Mouse (Mus musculus) kidney, embryonic 16.5 days (tissue): ENCODE data around the gene Acaa1b. TPM values are rescaled to one million over a fixed set of nuclear protein-coding genes. Genes with fewer than 3 reads are reported as not detected.

Experiments used
- ATAC-seq: fragments of 200-750 bp; cut with Nextera tagmentation; 2 replicates; pipeline ENCODE4 v1.8.0; 2017; ENCODE audit warnings: moderate TSS enrichment; ENCODE audit not compliant: low FRiP score, low TSS enrichment
- H3K27ac ChIP-seq: fragments of 300-500 bp; sonication (generic); 2 replicates; pipeline ENCODE4 v1.5.1; 2014; ENCODE audit warnings: low read length
- H3K27me3 ChIP-seq: fragments of 300-500 bp; sonication (generic); 2 replicates; pipeline ENCODE4 v1.6.1; 2014; ENCODE audit warnings: low read length, control low read depth, mixed read lengths; ENCODE audit not compliant: insufficient read depth
- H3K36me3 ChIP-seq: fragments of 300-500 bp; sonication (generic); 2 replicates; pipeline ENCODE4 v1.6.1; 2014; ENCODE audit warnings: low read length, control low read depth, mixed read lengths; ENCODE audit not compliant: insufficient read depth
- H3K4me1 ChIP-seq: fragments of 300-500 bp; sonication (generic); 2 replicates; pipeline ENCODE4 v1.6.1; 2014; ENCODE audit warnings: low read length, control low read depth, mixed read lengths; ENCODE audit not compliant: insufficient read depth
- H3K4me2 ChIP-seq: fragments of 300-500 bp; sonication (generic); replicated peaks from 2 replicates; pipeline ENCODE4 v1.6.1; 2014; ENCODE audit warnings: low read depth, low read length
- H3K4me3 ChIP-seq: fragments of 300-500 bp; sonication (generic); 2 replicates; pipeline ENCODE4 v1.5.1; 2014; ENCODE audit warnings: mild to moderate bottlenecking, low read length
- H3K9ac ChIP-seq: fragments of 300-500 bp; sonication (generic); replicated peaks from 2 replicates; pipeline ENCODE4 v1.6.1; 2014; ENCODE audit warnings: low read length
- H3K9me3 ChIP-seq: fragments of 300-500 bp; sonication (generic); 2 replicates; pipeline ENCODE4 v1.6.1; 2016; ENCODE audit warnings: low read length, control low read depth
- WGBS: fragments of 180-500 bp; shearing (Covaris S2); extraction: QIAGEN DNeasy Blood & Tissue Kit; methylation state at CpG from one replicate; pipeline ENCODE4 v1.1.7; 2014; 5-methylcytosine and 5-hydroxymethylcytosine counted together
- polyA plus RNA-seq: library from polyadenylated mRNA; unstranded; fragments of >200 nt; fragmentation: Nextera tagmentation; extraction: Ambion mirVana; gene quantifications from 2 replicates; pipeline ENCODE4 v1.2.1, GENCODE M21; 2015

Acaa1b gene
- 44.0 and 52.4 TPM in 2 replicates for polyA plus RNA-seq

DNA sequence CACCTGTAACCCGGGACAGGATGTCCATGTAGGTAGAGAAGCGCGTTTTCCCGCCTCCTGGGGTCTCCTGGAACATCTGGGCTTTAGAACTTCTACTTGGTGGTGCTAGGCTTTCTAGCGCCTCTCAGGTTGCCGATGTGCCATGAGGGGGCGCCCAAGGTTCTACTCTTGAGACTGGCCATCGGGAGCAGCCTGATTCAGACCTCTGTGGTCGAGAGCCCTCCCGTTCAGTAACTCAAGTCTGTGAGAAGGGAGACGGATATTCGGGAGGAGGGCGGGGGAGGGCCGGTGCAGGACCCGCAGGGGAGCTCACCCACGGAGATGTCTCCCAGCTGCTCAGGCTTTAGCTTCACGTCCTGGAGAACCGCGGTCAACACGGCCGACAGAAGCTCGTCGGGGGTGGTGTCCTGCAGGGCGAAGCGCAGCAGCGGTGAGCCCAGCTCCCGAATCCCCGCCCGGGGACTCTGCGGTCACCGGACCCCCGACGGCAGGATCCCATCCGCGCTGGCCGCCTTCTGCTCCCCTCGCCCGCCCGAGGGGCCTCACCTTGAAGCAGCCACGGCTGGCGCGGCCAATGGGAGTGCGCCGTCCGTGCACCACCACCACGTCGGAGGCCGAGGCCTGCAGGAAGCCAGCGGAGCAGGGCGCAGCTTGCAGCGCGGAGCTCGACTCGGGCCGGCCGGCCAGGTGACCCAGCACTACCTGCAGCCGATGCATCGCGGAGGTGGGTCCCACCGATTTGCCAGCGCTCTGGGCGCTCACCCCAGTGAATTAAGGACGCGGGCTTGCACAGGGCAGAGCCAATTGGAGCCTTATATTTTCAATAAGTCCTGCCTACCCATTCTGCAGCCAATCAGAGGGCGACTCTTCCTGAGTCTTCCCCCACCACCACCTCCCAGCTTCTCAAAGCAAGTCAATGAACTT, at the start of gene Acaa1b:
TSS of gene Acaa1b (minus strand) at position 816 of the 924 bp plus-strand sequence.
- Histone ChIP-seq H3K27me3 (peaks cover 2% of the 10 kb centered on the region; the same call in 1 of the 2 replicates), H3K4me1 (0 out of 2 replicates have a peak, but pooled peaks cover 3% of the 10 kb centered on the region), H3K4me3 (peak within 1 kb of the TSS; percentile 54), H3K27ac (peak within 1 kb of the TSS; percentile 11; the same call in 1 of the 2 replicates), H3K9ac (peak within 1 kb of the TSS; percentile 60), H3K36me3 (no peaks in the 10 kb centered on the region), H3K4me2 (peak within 1 kb of the TSS; percentile 63), H3K9me3 (no peaks in the 10 kb centered on the region)
- under 1% methylated on average over 65 of the region's 65 CpGs for WGBS
- ATAC-seq: peak; percentile 90

DNA sequence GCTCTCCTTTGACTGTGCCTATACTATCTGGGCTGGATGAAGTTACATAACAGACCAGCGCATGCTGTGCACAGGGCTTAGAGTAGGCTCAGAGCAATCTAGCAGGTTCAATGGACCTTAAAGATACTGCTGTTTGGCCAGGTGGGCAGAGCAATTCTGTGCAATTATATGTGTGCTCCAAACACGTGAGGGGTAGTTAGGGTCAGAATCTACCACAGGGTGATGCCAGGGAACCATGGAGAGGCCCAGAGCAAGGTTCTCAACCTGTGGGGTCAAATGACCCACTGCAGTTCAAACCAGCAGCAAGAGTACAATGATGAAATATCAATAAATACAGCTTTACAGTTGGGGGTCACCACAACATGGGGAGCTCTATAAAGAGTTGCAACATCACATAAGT, 49.8 kb upstream of the Acaa1b start:
- H3K9me3 ChIP-seq: peaks cover 9% of the 10 kb centered on the region
- H3K27me3 ChIP-seq: no peaks in the 10 kb centered on the region
- H3K4me3 ChIP-seq: no peak overlapping the region
- WGBS: 57% methylated on average over 2 of the region's 2 CpGs
- H3K4me1 ChIP-seq: 0 out of 2 replicates have a peak, but pooled peaks cover 6% of the 10 kb centered on the region
- peak overlapping the region; percentile 13; the same call in 1 of the 2 replicates for H3K27ac ChIP-seq
- no peaks in the 10 kb centered on the region for H3K36me3 ChIP-seq
- peak; percentile 31; the same call in 1 of the 2 replicates for ATAC-seq
- no peak overlapping the region for H3K4me2 ChIP-seq
- no peak overlapping the region for H3K9ac ChIP-seq

DNA sequence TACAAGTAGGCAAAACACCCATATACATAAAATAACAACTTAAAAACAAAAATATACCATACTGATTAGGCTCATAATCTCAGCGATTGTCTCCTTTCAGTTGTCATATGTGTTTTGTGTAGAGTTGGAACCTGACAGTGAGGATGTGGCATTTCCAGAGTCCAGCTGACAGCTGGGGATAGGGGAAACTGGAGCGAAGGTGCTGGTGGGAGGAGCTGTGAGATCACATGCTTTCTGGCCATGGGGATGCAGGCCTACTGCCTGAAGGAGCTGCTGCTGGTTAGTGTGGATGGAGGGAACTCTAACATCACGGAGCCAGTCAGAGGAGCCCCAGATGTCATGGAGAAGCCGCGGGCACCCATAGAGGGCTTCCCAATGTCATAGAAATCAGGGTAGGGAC, 48.9 kb upstream of the Acaa1b start:
- no peaks in the 10 kb centered on the region for H3K27me3 ChIP-seq
- H3K9ac ChIP-seq: no peak overlapping the region
- H3K4me2 ChIP-seq: no peak overlapping the region
- H3K9me3 ChIP-seq: peaks cover 9% of the 10 kb centered on the region
- ATAC-seq: no peak
- 0 out of 2 replicates have a peak, but pooled peaks cover 6% of the 10 kb centered on the region for H3K4me1 ChIP-seq
- no peak overlapping the region for H3K4me3 ChIP-seq
- H3K36me3 ChIP-seq: no peaks in the 10 kb centered on the region
- 92% methylated on average over 5 of the region's 5 CpGs for WGBS
- H3K27ac ChIP-seq: no peak overlapping the region

DNA sequence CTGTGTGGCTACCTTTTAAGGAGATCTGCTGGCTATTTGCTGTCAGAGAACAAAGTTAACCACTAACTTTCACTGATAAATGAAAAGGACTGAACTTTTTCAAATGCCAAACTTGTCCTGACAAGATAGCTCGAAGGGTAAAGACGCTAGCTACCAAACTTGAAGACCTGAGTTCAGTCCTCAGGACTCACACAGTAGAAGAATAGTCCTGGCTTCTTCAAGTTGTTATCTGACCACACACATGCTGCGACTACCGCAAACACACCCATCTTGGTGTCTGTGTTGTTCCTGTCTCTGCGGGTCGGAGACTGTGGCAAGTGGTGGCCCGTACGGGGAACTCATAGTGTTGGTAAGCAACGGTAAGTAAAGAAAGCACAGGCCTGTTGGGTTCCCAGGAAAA, 46.7 kb upstream of the Acaa1b start:
- Histone ChIP-seq H3K4me2 (no peak overlapping the region), H3K36me3 (no peaks in the 10 kb centered on the region), H3K4me1 (peaks cover 15% of the 10 kb centered on the region; the same call in 1 of the 2 replicates), H3K9ac (no peak overlapping the region), H3K27ac (no peak overlapping the region), H3K4me3 (no peak overlapping the region), H3K27me3 (no peaks in the 10 kb centered on the region), H3K9me3 (peaks cover 6% of the 10 kb centered on the region)
- no peak for ATAC-seq
- WGBS: 95% methylated on average over 9 of the region's 9 CpGs

DNA sequence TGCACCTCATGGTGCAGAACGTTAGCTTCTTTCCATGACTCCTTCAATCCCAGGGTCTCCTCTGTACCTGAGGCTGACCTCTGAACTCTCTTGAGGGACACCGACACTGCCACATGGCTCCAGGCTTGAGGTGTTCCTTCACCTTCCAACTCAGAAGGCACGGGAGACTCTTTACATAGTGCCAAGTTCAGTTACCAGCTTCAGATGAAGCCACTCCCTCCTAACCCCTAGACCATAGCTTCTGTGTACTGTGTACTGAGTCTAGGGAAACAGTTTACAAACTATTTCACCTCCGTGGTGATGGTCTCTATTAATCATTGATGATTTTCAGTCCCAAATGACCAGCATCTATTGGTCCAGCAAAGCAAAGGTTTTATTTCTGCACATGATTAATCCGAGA, 44.8 kb upstream of the Acaa1b start:
- H3K4me1 ChIP-seq: peaks cover 12% of the 10 kb centered on the region
- 80% methylated on average over 5 of the region's 5 CpGs for WGBS
- peak; percentile 74 for ATAC-seq
- H3K27ac ChIP-seq: no peak overlapping the region
- H3K27me3 ChIP-seq: no peaks in the 10 kb centered on the region
- no peaks in the 10 kb centered on the region for H3K36me3 ChIP-seq
- H3K9me3 ChIP-seq: peaks cover 6% of the 10 kb centered on the region
- H3K4me2 ChIP-seq: no peak overlapping the region
- H3K9ac ChIP-seq: no peak overlapping the region
- no peak overlapping the region for H3K4me3 ChIP-seq

DNA sequence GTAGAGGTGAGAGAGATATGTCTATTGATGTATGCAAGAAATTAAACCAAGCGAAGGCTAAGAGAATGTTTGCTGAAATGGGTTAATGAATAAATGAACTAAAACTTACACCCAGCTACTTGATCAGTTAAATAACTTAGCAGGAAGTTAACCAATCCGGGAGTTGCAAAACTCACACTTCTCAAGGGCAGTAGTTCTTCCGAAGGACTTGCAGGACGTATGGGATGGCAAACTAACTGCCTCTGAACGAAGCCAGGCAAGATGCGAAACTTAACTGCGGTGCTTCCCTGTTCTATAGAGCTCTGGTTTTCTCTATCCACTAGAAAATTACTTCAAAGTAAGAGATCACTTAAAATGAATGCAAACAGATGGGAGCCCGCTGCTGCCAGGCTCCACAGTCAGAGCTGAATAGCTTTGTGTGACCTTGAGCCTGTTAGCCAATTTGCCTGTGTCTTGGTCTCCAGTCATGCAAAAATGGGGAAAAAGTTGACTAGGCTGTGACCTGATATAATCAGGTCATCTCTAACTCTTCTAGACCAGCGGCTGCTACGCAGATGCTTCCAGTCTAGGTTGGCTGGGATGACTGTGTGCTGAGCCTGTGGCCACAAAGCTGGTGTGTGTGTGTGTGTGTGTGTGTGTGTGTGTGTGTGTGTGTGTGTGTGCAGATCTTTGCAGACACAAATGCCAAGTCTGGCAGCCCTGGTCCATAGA, 42.4 kb upstream of the Acaa1b start:
- ATAC-seq: peak; percentile 29; the same call in 1 of the 2 replicates
- H3K27ac ChIP-seq: peak overlapping the region; percentile 76
- no peaks in the 10 kb centered on the region for H3K27me3 ChIP-seq
- no peaks in the 10 kb centered on the region for H3K36me3 ChIP-seq
- peaks cover 12% of the 10 kb centered on the region for H3K4me1 ChIP-seq
- H3K9ac ChIP-seq: no peak overlapping the region
- WGBS: 65% methylated on average over 10 of the region's 10 CpGs
- peaks cover 6% of the 10 kb centered on the region for H3K9me3 ChIP-seq
- no peak overlapping the region for H3K4me3 ChIP-seq
- H3K4me2 ChIP-seq: no peak overlapping the region

DNA sequence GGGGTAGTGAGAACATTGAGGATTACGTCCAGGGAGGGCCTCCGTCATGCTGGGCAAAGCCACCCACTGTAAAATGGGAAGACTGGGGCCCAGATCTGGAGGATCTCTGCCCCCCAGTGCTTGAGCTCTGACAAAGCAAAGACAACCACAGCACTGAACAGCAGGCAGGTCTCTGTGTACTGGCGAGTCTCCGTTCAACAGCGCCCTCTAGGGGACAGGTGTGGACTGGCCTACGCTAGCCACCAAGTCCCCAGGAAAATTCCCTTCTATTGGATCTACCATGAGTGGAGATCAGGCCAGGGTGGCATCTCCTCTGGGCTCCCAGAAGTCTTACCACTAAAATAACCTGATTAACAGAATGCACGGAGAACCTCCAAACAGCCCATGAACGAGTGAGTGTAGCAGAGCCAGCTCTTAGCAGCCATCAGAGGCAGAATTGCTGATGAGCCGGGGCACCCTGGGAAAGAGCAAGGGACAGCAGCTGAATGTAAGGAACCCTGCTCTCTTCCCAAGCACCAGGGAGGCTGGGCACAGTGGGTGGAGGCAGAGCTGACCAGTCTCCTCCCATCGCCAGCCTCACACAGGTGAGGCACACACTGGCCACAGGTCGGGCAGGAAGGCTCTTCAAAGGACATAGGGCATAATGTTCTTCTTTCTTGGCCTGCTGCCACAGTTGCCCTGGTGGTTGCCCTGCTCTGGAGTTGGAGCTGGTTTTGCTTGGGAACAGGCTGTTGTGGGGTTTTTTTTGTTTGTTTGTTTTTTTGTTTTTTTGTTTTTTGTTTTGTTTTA, 35.5 kb upstream of the Acaa1b start:
- Histone ChIP-seq H3K4me1 (no peaks in the 10 kb centered on the region; the same call in 1 of the 2 replicates), H3K9me3 (no peaks in the 10 kb centered on the region), H3K9ac (no peak overlapping the region), H3K36me3 (no peaks in the 10 kb centered on the region), H3K27me3 (no peaks in the 10 kb centered on the region), H3K4me3 (no peak overlapping the region), H3K27ac (0 out of 2 replicates have a peak overlapping the region, but pooled peaks have one; percentile 31), H3K4me2 (no peak overlapping the region)
- 28% methylated on average over 11 of the region's 11 CpGs for WGBS
- ATAC-seq: peak; percentile 90

DNA sequence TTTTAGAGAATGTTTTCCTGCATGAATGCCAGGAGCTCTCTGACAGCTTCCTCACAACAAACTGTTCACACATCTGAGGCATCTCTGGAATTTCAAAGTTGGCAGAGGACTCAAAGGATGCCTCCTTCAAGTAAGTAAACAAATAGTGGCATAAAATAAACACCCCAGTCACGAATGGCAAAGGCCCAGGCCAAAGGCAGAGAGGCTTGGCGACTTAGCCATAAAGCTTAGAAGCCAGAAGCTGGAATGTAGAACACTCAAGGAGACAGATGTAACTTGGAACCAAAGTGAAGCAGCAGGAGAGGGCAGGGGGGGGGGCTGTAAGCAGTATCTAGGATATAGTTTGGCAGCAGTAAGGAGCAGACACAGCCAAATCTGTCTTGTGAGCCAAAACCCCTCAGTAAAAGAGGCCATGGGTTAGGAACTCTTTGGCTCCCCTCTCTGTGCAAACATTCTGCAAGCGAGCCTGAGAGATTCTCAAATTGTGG, 24.4 kb upstream of the Acaa1b start:
- no peak overlapping the region for H3K9ac ChIP-seq
- no peak overlapping the region for H3K4me3 ChIP-seq
- WGBS: 30% methylated on average over 3 of the region's 3 CpGs
- ATAC-seq: no peak; the same call in 1 of the 2 replicates
- H3K9me3 ChIP-seq: no peaks in the 10 kb centered on the region
- H3K27ac ChIP-seq: no peak overlapping the region
- H3K36me3 ChIP-seq: no peaks in the 10 kb centered on the region
- H3K4me2 ChIP-seq: no peak overlapping the region
- no peaks in the 10 kb centered on the region for H3K27me3 ChIP-seq
- no peaks in the 10 kb centered on the region for H3K4me1 ChIP-seq

DNA sequence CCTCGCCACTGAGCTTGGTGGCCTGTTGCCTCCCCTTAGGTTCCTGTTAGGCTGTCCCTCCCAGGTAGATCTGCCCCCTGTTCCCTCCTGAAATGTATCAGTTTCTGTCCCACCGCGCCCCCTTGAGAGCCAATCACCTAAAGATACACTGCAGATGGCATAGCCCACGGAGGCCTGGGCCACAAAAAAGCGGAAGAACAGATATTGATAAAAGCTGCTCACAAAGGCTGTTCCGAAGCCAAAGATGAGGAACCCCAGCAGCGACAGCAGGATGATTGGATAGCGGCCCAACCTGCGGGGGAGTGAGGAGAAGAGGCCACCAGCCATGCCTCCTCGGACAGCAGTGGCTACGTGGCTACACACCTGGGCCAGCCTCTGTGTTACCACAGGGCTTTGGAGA, 22.4 kb upstream of the Acaa1b start:
- WGBS: 84% methylated on average over 11 of the region's 11 CpGs
- no peaks in the 10 kb centered on the region for H3K27me3 ChIP-seq
- H3K9ac ChIP-seq: no peak overlapping the region
- H3K4me2 ChIP-seq: no peak overlapping the region
- H3K4me1 ChIP-seq: no peaks in the 10 kb centered on the region
- H3K36me3 ChIP-seq: no peaks in the 10 kb centered on the region
- H3K9me3 ChIP-seq: no peaks in the 10 kb centered on the region
- H3K27ac ChIP-seq: no peak overlapping the region
- ATAC-seq: no peak
- no peak overlapping the region for H3K4me3 ChIP-seq
